8 mouse cellular contexts compared by ENCODE assay signal in genomic region chr1:86527599-86528486, GRCm38 (mm10). TPM values are rescaled to one million over a fixed set of nuclear protein-coding genes. Genes with fewer than 3 reads are reported as not detected.
DNase-seq lines count a peak whose midpoint lies in the region; ATAC-seq and TF ChIP-seq lines count a peak whose summit lies in the region.

No protein-coding gene starts in this region.

- DNase-seq in T-cell, adult 2 months (ENCODE audit: low spot score), result peak; percentile 96
- peak; percentile 93 for DNase-seq in gastrocnemius, adult 2 months
- peak; percentile 92 for DNase-seq in left cerebral cortex, adult 18-20 months (ENCODE audit: low spot score in 2 of 2)
- DNase-seq in lung, postnatal 4 days, result peak; percentile 94 to 96
- DNase-seq in retina, postnatal 1 day, result peak; percentile 93
- DNase-seq in thymus, postnatal 4 days, result peak; percentile 98

- peaks cover 7% of the 10 kb centered on the region for H3K36me3 ChIP-seq in hindbrain, embryonic 16.5 days (ENCODE audit: control insufficient read depth, insufficient read depth, low read length)

- peak overlapping the region; percentile 99 for H3K27ac ChIP-seq in gastrocnemius, adult 2 months
- H3K27ac ChIP-seq in hindbrain, embryonic 16.5 days (ENCODE audit: low read depth, low read length), result peak overlapping the region; percentile 96

- intact Hi-C loops in gastrocnemius, adult 2 months (cut with DNase I), result no loop called here

- WGBS in hindbrain, embryonic 16.5 days, result under 1% methylated on average over 81 of the region's 89 CpGs

- no peaks in the 10 kb centered on the region for H3K27me3 ChIP-seq in hindbrain, embryonic 16.5 days (replicated peaks; ENCODE audit: control insufficient read depth, insufficient read depth, low read length)

- ATAC-seq in common myeloid progenitor, adult 5-6 weeks (replicated peaks; ENCODE audit: low read depth, poor library complexity, severe bottlenecking), result peak; percentile 1; the same call in 1 of the 2 replicates
- no peak for ATAC-seq in hindbrain, embryonic 16.5 days

- peak overlapping the region; percentile 95 for H3K4me2 ChIP-seq in hindbrain, embryonic 16.5 days (ENCODE audit: low read length)

- peak overlapping the region; percentile 99 for H3K9ac ChIP-seq in hindbrain, embryonic 16.5 days (ENCODE audit: low read depth, low read length)

- TF ChIP-seq CTCF in gastrocnemius, adult 2 months (IDR thresholded peaks at IDR 0.05), result peak; percentile 90

- H3K9me3 ChIP-seq in hindbrain, embryonic 16.5 days (ENCODE audit: control insufficient read depth, low read length), result no peaks in the 10 kb centered on the region

- H3K4me3 ChIP-seq in gastrocnemius, adult 2 months, result peak overlapping the region; percentile 95
- peak overlapping the region; percentile 96 for H3K4me3 ChIP-seq in hindbrain, embryonic 16.5 days (ENCODE audit: low read length)

- H3K4me1 ChIP-seq in hindbrain, embryonic 16.5 days (ENCODE audit: control insufficient read depth, insufficient read depth, low read depth, low read length), result peaks cover 38% of the 10 kb centered on the region

RNA-seq across cellular contexts. Expression of gene Ptma, which starts 1.3 kb away (rescaled TPM):
- total RNA-seq in common myeloid progenitor, adult 5-6 weeks (2017), result 6,083 and 6,415 TPM in 2 replicates
- total RNA-seq in gastrocnemius, adult 2 months (2021), result 100 to 1,000 TPM in 1 of 2 experiments, 10 to 100 TPM in 1; 58.5 to 108 TPM
- polyA plus RNA-seq in hindbrain, embryonic 16.5 days (2015; fragmentation: Nextera tagmentation; extraction: Ambion mirVana), result 1,165 and 1,204 TPM in 2 replicates
- 100 to 1,000 TPM; 356 to 357 TPM for total RNA-seq in left cerebral cortex, adult 18-20 months (2021)

RNA-seq across cellular contexts. Expression of gene Pde6d, which starts 54.6 kb away (rescaled TPM):
- 7.5 and 8.5 TPM in 2 replicates for total RNA-seq in common myeloid progenitor, adult 5-6 weeks (2017)
- total RNA-seq in gastrocnemius, adult 2 months (2021), result 10 to 100 TPM; 24.3 to 30.3 TPM
- polyA plus RNA-seq in hindbrain, embryonic 16.5 days (2015; fragmentation: Nextera tagmentation; extraction: Ambion mirVana), result 103 and 113 TPM in 2 replicates
- 10 to 100 TPM; 50.6 to 51.6 TPM for total RNA-seq in left cerebral cortex, adult 18-20 months (2021)

RNA-seq across cellular contexts. Expression of gene Cops7b, which starts 54.9 kb away (rescaled TPM):
- 23.3 and 25.8 TPM in 2 replicates for total RNA-seq in common myeloid progenitor, adult 5-6 weeks (2017)
- 10 to 100 TPM; 10.2 to 11.0 TPM for total RNA-seq in gastrocnemius, adult 2 months (2021)
- polyA plus RNA-seq in hindbrain, embryonic 16.5 days (2015; fragmentation: Nextera tagmentation; extraction: Ambion mirVana), result 57.1 and 62.5 TPM in 2 replicates
- 10 to 100 TPM; 24.1 to 24.2 TPM for total RNA-seq in left cerebral cortex, adult 18-20 months (2021)

Comparison
In these comparisons a context has a peak if more than half of its experiments do, and no peak if none do; other contexts are left out.
1. RNA of gene Ptma, which starts 1.3 kb away (total RNA-seq): 6,083 to 6,415 TPM in common myeloid progenitor, adult 5-6 weeks; 356 to 357 TPM in left cerebral cortex, adult 18-20 months and 58.5 to 108 TPM in gastrocnemius, adult 2 months; every median in the first group is over 10 times any median in the second.
2. Peak in every context shown above with its lines, with median percentiles within 50 percentile points of each other: DNase-seq.